Mouse (Mus musculus): ENCODE data around the gene Inka2.

Gene Inka2

GRCm38 (mm10) chr3:105726037-105726436 is 21.6 kb downstream of the Inka2 start:
- DNase-seq (ENCODE audit: low spot score), result peak; percentile 70

GRCm38 (mm10) chr3:105732360-105732759 is 28.0 kb downstream of the Inka2 start:
- DNase-seq (ENCODE audit: low spot score), result no peak

- DNase-seq (ENCODE audit: low spot score), result no peak
These were observed 29.1 kb downstream of the Inka2 start for GRCm38 (mm10) chr3:105733538-105733937.

- DNase-seq (ENCODE audit: low spot score), result no peak
These were observed 30.9 kb downstream of the Inka2 start for GRCm38 (mm10) chr3:105735285-105735684.

GRCm38 (mm10) chr3:105736148-105736547 is 31.7 kb downstream of the Inka2 start:
- no peak for DNase-seq (ENCODE audit: low spot score)

DNA sequence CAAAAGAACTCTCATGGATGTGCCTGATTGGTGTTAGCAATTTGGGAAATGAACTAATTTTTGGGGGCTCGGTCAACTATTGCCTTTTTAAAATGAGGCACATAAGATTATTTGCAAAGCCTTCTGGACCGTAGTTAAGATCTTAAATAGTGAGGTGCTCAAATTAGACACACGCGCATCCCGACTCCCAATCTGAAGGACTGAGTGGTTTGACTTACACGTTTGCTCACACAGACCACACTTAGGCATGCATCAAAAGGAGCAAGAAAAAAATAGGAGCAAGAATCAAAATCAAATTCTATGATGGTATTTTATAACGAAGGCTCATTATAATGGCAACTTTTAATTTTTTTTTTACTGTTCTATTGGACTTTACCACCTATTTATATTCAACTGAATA is 32.7 kb downstream of the Inka2 start:
- DNase-seq (ENCODE audit: low spot score), result no peak

GRCm38 (mm10) chr3:105737666-105738065 is 33.3 kb downstream of the Inka2 start:
- no peak for DNase-seq (ENCODE audit: low spot score)

DNA sequence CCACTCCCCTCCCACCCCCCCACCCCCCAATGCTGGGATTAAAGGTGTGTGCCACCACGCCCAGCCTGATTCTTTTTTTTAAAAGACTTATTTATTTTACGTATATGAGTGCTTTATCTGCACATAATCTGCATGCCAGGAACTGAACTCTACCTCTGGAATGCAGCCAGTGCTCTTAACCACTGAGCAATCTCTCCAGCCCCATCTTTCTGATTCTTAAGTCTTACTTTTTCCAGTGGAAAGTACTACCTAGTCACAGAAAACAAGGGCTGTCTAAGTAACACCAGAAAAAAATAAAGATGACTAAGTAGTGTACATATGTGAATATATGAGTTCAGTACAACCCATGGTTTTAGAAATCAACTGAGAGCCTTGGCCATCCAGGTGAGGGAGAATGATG is 42.1 kb downstream of the Inka2 start:
- no peak for DNase-seq (ENCODE audit: low spot score)

GRCm38 (mm10) chr3:105750810-105751209 is 46.4 kb downstream of the Inka2 start:
- no peak for DNase-seq (ENCODE audit: low spot score)

DNA sequence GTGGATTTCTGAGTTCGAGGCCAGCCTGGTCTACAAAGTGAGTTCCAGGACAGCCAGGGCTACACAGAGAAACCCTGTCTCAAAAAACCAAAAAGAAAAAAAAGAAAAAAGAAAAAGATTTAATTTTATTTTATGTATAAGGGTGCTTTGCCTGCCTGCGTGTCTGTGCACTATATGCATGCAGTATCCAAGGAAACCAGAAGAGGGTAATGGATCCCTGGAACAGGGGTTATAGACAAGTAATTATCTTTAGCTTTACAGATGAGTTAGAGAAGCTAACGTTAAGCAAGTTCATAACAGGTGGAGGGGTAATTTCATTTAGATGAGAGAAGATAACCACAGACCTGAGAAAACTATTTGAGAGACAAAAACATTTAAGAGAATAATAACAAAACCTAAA is 49.8 kb downstream of the Inka2 start:
- DNase-seq (ENCODE audit: low spot score), result no peak

DNA sequence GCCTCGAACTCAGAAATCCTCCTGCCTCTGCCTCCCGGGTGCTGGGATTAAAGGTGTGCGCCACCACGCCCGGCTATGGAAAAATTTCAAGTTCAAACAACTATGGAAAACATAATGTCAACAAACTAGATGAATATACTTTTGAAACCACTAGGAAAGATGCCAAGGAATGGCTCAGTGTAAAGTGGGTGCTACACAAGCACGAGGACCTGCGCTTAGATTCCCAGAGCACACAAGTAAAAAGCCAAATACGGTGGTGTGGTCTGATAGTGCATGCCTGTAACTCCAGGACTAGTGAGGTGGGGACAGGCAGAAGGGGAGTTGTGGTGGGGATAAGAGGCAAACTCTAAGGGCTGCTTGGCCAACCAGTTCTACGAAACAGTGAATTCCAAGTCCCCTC is 50.7 kb downstream of the Inka2 start:
- no peak for DNase-seq (ENCODE audit: low spot score)

DNA sequence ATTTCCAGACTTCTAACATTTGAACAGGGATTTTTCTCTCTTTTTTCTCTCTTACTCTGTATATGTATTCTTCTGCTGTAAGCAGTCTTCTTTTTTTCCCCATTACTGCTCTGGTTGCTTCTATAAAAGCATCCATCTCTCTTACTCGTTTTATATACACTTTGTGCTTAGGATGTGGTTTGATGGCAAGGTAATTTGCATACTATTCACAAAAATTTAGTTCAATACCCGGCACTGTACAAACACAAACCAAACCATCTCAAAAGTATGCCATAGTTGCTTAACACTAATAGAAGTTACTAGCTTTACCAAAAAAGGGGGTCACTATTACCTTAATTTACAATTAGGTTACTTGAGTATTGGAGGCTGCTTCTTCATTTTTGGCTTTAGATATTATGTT is 52.1 kb downstream of the Inka2 start:
- no peak for DNase-seq (ENCODE audit: low spot score)

DNA sequence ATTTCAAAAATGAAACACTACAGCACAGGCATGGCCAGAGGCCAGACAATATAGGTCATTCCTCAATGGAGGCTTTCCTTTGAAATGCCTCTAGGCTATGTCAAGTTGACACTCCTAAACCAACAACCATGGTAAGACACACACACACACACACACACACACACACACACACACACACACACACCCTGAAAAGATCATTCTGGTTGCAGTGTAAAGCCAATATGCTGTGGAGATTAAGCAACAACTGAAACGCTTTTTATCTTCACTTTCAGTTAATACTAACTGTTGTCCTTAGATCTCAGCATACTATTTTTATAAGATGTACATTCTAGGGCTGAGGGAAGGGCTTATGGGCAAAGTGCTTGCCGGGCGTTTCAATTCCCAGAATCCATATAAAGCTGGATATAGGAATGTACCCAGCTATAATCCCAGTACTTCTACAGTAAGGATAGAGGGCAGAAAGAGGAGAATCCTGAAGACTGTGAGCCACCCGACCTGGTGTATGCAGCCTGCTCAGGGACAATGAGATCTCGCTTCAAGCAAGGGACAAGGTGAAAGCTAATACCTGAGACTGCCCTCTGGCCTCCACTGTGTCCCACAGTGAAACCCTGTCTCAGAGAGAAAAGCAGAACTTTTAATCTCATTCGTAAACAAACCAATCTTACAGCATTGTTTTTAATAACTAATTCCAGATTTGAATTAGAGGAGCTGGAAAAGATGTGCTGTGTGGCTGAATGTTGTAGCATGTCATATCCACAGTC is 53.1 kb downstream of the Inka2 start:
- DNase-seq (ENCODE audit: low spot score), result no peak

GRCm38 (mm10) chr3:105758098-105758497 is 53.7 kb downstream of the Inka2 start:
- no peak for DNase-seq (ENCODE audit: low spot score)

- peak; percentile 39 for DNase-seq (ENCODE audit: low spot score)
These were observed 54.3 kb downstream of the Inka2 start for GRCm38 (mm10) chr3:105758658-105759057.

- DNase-seq (ENCODE audit: low spot score), result no peak
These were observed 55.7 kb downstream of the Inka2 start for GRCm38 (mm10) chr3:105760063-105760462.

DNA sequence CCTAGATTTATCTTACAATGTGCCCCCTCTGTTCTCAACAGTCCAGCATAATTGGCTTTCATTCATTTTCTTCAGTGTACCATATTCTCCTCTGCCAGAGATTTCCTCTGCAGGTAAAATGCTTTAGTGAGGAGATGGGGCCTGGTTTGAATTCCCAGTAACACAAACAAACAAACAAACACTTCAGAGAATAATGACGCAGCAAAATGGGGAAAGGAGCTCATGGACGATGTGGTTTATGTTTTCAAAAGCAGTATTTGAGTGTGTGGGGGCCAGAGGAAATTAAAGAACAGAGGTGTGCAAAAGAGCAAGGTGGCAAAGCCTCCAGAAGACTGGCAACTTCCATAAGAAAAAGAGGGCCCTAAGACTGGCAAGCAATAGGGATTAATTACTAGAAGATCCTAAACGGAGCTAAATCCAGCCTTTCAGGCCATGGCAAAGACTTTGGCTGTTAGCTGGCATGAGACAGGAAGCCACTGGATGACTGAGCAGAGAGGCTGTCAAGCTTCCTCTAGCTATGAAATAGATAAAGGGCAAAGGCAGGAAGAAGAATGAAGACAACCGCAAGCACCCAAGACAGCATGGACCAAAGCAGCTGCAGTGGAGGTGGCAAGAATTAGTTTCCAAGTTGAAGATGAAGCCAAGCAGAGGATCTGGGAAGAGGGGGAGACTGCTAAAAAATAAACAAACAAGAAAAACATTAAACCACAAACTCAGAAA is 58.9 kb downstream of the Inka2 start:
- DNase-seq (ENCODE audit: low spot score), result no peak

GRCm38 (mm10) chr3:105768529-105768928 is 64.1 kb downstream of the Inka2 start:
- DNase-seq (ENCODE audit: low spot score), result no peak

DNA sequence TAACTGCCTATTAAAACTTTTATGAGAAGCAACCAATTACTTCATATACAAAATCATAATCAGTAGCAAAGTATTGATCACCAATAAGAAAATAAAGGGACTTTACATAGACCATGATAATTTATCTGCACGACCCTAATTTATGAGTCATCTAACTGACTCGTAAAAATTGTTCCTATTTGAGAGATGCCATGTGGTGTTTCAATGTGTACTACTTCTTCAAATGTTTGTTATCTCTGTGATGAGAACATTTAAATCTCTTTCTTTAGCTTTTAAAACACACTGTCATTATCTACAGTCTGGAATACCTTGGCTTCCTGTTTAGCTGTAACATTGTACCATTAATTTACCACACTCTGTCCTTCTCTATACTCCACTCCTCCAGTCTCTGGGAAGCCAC is 65.0 kb downstream of the Inka2 start:
- DNase-seq (ENCODE audit: low spot score), result no peak

All from layer of hippocampus, adult 11-12 months (tissue).